Mouse (Mus musculus): ENCODE results near the gene Hdac11. TPM values are rescaled to one million over a fixed set of nuclear protein-coding genes. Genes with fewer than 3 reads are reported as not detected.
A peak's percentile ranks its signal among the peaks of the same experiment; 100 is the strongest.

The Hdac11 gene
- total RNA-seq, 2 experiments from 2014 or later, result 6.4 to 6.9 TPM

- intact Hi-C loops (cut with DNase I; ENCODE audit: low total_unique reads), result no loop called here
- DNase-seq, result no peak
These were observed 6.9 kb downstream of the Hdac11 start for GRCm38 (mm10) chr6:91163195-91163911.

- no peak for DNase-seq
- intact Hi-C loops (cut with DNase I; ENCODE audit: low total_unique reads), result no loop called here
These were observed 8.1 kb downstream of the Hdac11 start for GRCm38 (mm10) chr6:91164584-91164983.

GRCm38 (mm10) chr6:91165210-91165609, 8.7 kb downstream of the Hdac11 start:
- intact Hi-C loops (cut with DNase I; ENCODE audit: low total_unique reads), result loop anchor here (5.0 kb wide), 2 partner anchors 97 to 247 kb away; partner anchors contain the start of gene Wnt7a
- peak; percentile 64 for DNase-seq

GRCm38 (mm10) chr6:91167828-91168227, 11.4 kb downstream of the Hdac11 start:
- intact Hi-C loops (cut with DNase I; ENCODE audit: low total_unique reads), result loop anchor here (2.0 to 5.0 kb wide), 3 partner anchors 94 to 244 kb away; partner anchors contain the start of gene Wnt7a
- no peak for DNase-seq

GRCm38 (mm10) chr6:91169129-91169528, 12.7 kb downstream of the Hdac11 start:
- DNase-seq, result no peak
- intact Hi-C loops (cut with DNase I; ENCODE audit: low total_unique reads), result loop anchor here (5.0 kb wide), 2 partner anchors 93 to 243 kb away; partner anchors contain the start of gene Wnt7a

- intact Hi-C loops (cut with DNase I; ENCODE audit: low total_unique reads), result no loop called here
- no peak for DNase-seq
These were observed 15.0 kb downstream of the Hdac11 start for GRCm38 (mm10) chr6:91171396-91171895.

GRCm38 (mm10) chr6:91172381-91172780, 15.9 kb downstream of the Hdac11 start:
- intact Hi-C loops (cut with DNase I; ENCODE audit: low total_unique reads), result loop anchor here (2.0 kb wide), 1 partner anchor 106 kb away; no protein-coding TSS in a partner anchor
- DNase-seq, result no peak

GRCm38 (mm10) chr6:91173221-91173880, 16.9 kb downstream of the Hdac11 start:
- intact Hi-C loops (cut with DNase I; ENCODE audit: low total_unique reads), result loop anchor here (2.0 kb wide), 1 partner anchor 105 kb away; no protein-coding TSS in a partner anchor
- DNase-seq, result peak; percentile 78

GRCm38 (mm10) chr6:91174211-91174610, 17.7 kb downstream of the Hdac11 start:
- no peak for DNase-seq
- intact Hi-C loops (cut with DNase I; ENCODE audit: low total_unique reads), result no loop called here

GRCm38 (mm10) chr6:91180767-91181171, 24.3 kb downstream of the Hdac11 start:
- no peak for DNase-seq
- intact Hi-C loops (cut with DNase I; ENCODE audit: low total_unique reads), result no loop called here

GRCm38 (mm10) chr6:91181320-91181719, 24.9 kb downstream of the Hdac11 start:
- intact Hi-C loops (cut with DNase I; ENCODE audit: low total_unique reads), result no loop called here

GRCm38 (mm10) chr6:91182075-91182490, 25.6 kb downstream of the Hdac11 start:
- intact Hi-C loops (cut with DNase I; ENCODE audit: low total_unique reads), result no loop called here
- DNase-seq, result no peak

More at GRCm38 (mm10) chr6:91181320-91181719, 24.9 kb downstream of the Hdac11 start:
- DNase-seq, result peak; percentile 89

GRCm38 (mm10) chr6:91183041-91183440, 26.6 kb downstream of the Hdac11 start:
- no peak for DNase-seq
- intact Hi-C loops (cut with DNase I; ENCODE audit: low total_unique reads), result no loop called here

- intact Hi-C loops (cut with DNase I; ENCODE audit: low total_unique reads), result no loop called here
- DNase-seq, result peak; percentile 65
These were observed 27.5 kb downstream of the Hdac11 start for GRCm38 (mm10) chr6:91183980-91184379.

GRCm38 (mm10) chr6:91184776-91185175, 28.3 kb downstream of the Hdac11 start:
- DNase-seq, result no peak
- intact Hi-C loops (cut with DNase I; ENCODE audit: low total_unique reads), result loop anchor here (5.0 kb wide), 1 partner anchor 43 kb away; no protein-coding TSS in a partner anchor

GRCm38 (mm10) chr6:91185502-91185901, 29.0 kb downstream of the Hdac11 start:
- intact Hi-C loops (cut with DNase I; ENCODE audit: low total_unique reads), result loop anchor here (5.0 kb wide), 1 partner anchor 42 kb away; no protein-coding TSS in a partner anchor

GRCm38 (mm10) chr6:91186161-91186931, 29.9 kb downstream of the Hdac11 start:
- no peak for DNase-seq
- intact Hi-C loops (cut with DNase I; ENCODE audit: low total_unique reads), result loop anchor here (5.0 kb wide), 1 partner anchor 41 kb away; no protein-coding TSS in a partner anchor

More at GRCm38 (mm10) chr6:91185502-91185901, 29.0 kb downstream of the Hdac11 start:
- peak; percentile 81 for DNase-seq

- intact Hi-C loops (cut with DNase I; ENCODE audit: low total_unique reads), result loop anchor here (5.0 kb wide), 1 partner anchor 40 kb away; no protein-coding TSS in a partner anchor
- DNase-seq, result no peak
These were observed 30.5 kb downstream of the Hdac11 start for GRCm38 (mm10) chr6:91186934-91187333.

GRCm38 (mm10) chr6:91187871-91188270, 31.4 kb downstream of the Hdac11 start:
- no peak for DNase-seq
- intact Hi-C loops (cut with DNase I; ENCODE audit: low total_unique reads), result loop anchor here (5.0 kb wide), 1 partner anchor 39 kb away; no protein-coding TSS in a partner anchor
